Mouse (Mus musculus) embryonic facial prominence, embryonic 11.5 days (tissue): ENCODE data around the gene Hectd4. TPM values are rescaled to one million over a fixed set of nuclear protein-coding genes. Genes with fewer than 3 reads are reported as not detected.

ENCODE experiments used
- ATAC-seq: fragments of 200-750 bp; cut with Nextera tagmentation; replicated peaks from 2 replicates; pipeline ENCODE4 v1.8.0; 2017; ENCODE audit warnings: low read depth; ENCODE audit not compliant: insufficient number of reproducible peaks, low FRiP score, low TSS enrichment
- DNase-seq: peaks from one replicate; pipeline ENCODE4 v3.0.0-alpha.2; 2015; ENCODE audit warnings: low spot score
- H3K27ac ChIP-seq: fragments of 300-500 bp; sonication (generic); replicated peaks from 2 replicates; pipeline ENCODE4 v1.5.1; 2014; ENCODE audit warnings: mild to moderate bottlenecking, low read depth, low read length, control low read depth
- H3K27me3 ChIP-seq: fragments of 300-500 bp; sonication (generic); 2 replicates; pipeline ENCODE4 v1.6.1; 2014; ENCODE audit warnings: mild to moderate bottlenecking, low read length, moderate library complexity, mixed read lengths; ENCODE audit not compliant: control insufficient read depth, insufficient read depth
- H3K36me3 ChIP-seq: fragments of 300-500 bp; sonication (generic); replicated peaks from 2 replicates; pipeline ENCODE4 v1.6.1; 2014; ENCODE audit warnings: low read depth, mild to moderate bottlenecking, low read length, moderate library complexity, mixed read lengths; ENCODE audit not compliant: control insufficient read depth, insufficient read depth
- H3K4me1 ChIP-seq: fragments of 300-500 bp; sonication (generic); 2 replicates; pipeline ENCODE4 v1.6.1; 2014; ENCODE audit warnings: low read length, mixed read lengths; ENCODE audit not compliant: control insufficient read depth, insufficient read depth
- H3K4me2 ChIP-seq: fragments of 300-500 bp; sonication (generic); 2 replicates; pipeline ENCODE4 v1.6.1; 2014; ENCODE audit warnings: low read depth, mild to moderate bottlenecking, control low read depth, low read length, moderate library complexity
- H3K4me3 ChIP-seq: fragments of 300-500 bp; sonication (generic); 2 replicates; pipeline ENCODE4 v1.5.1; 2014; ENCODE audit warnings: low read depth, low read length, control low read depth
- H3K9ac ChIP-seq: fragments of 300-500 bp; sonication (generic); replicated peaks from 2 replicates; pipeline ENCODE4 v1.6.1; 2014; ENCODE audit warnings: mild to moderate bottlenecking, control low read depth, low read length
- H3K9me3 ChIP-seq: fragments of 300-500 bp; sonication (generic); replicated peaks from 2 replicates; pipeline ENCODE4 v1.6.1; 2016; ENCODE audit warnings: mild to moderate bottlenecking, low read length, inconsistent platforms, mixed read lengths; ENCODE audit not compliant: control insufficient read depth
- WGBS: fragments of 180-500 bp; shearing (Covaris S2); extraction: QIAGEN DNeasy Blood & Tissue Kit; methylation state at CpG from one replicate; pipeline ENCODE4 v1.1.7; 2014; 5-methylcytosine and 5-hydroxymethylcytosine counted together
- polyA plus RNA-seq: library from polyadenylated mRNA; unstranded; fragments of >200 nt; fragmentation: Nextera tagmentation; extraction: Ambion mirVana; gene quantifications from 2 replicates; pipeline ENCODE4 v1.2.1, GENCODE M21; 2014

Gene Hectd4
- polyA plus RNA-seq, 1 experiment from 2014 or later: 5.7 TPM

DNA sequence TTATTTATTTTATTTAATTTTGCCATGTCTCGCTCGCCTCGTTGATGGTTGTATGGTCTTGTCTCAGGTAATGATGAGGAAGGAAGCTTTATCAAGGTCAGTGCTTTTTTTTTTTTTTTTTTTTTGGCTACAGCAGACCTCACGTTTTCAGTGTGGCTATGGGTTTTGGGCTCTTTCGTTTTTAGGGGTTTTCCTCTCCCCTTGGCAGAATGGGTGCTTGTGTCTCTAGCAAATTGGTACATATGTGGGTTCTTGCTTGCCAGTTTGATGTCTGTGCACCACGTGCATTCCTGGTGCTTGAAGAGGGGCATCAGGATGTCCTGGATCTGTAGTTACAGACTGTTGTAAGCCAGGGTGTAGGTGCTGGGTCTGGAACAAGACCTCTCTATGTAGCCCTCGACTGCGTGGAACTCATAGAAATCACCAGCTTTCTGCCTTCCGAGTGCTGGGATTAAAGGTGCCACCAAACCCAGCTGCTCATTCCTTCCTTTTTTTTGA is 179.0 kb downstream of the Hectd4 start:
- H3K4me3 ChIP-seq: peak overlapping the region; percentile 89
- no peaks in the 10 kb centered on the region for H3K27me3 ChIP-seq
- no peak overlapping the region for H3K27ac ChIP-seq
- no peaks in the 10 kb centered on the region for H3K9me3 ChIP-seq
- peak overlapping the region; percentile 76 for H3K9ac ChIP-seq
- WGBS: 58% methylated on average over 9 of the region's 9 CpGs
- H3K4me1 ChIP-seq: no peaks in the 10 kb centered on the region; the same call in 1 of the 2 replicates
- ATAC-seq (no peak), DNase-seq (no peak)
- peak overlapping the region; percentile 89 for H3K4me2 ChIP-seq
- H3K36me3 ChIP-seq: no peaks in the 10 kb centered on the region

DNA sequence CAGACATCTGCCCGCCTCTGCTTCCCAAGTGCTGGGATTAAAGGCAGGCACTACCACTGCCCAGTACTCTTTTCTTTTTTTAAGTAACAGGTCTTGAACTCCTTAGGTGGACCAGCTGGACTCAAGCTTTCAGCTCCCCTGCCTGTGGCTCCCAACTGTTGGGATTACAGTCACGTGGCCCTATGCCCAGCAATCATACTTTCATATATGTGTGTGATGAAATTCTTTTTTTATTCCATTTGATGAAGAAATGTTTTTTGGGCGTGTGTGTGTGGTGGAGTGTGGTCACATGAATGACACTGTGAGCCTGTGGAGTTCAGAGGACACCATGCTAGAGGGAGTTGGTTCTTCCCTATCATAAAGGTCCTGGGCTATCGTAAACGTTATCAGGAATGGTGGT is 179.5 kb downstream of the Hectd4 start:
- no peak overlapping the region for H3K27ac ChIP-seq
- no peaks in the 10 kb centered on the region for H3K36me3 ChIP-seq
- no peak overlapping the region for H3K4me2 ChIP-seq
- H3K27me3 ChIP-seq: no peaks in the 10 kb centered on the region
- H3K9me3 ChIP-seq: no peaks in the 10 kb centered on the region
- H3K9ac ChIP-seq: no peak overlapping the region
- DNase-seq: no peak
- 88% methylated on average over 5 of the region's 5 CpGs for WGBS
- no peak overlapping the region for H3K4me3 ChIP-seq
- H3K4me1 ChIP-seq: no peaks in the 10 kb centered on the region; the same call in 1 of the 2 replicates
- no peak for ATAC-seq

DNA sequence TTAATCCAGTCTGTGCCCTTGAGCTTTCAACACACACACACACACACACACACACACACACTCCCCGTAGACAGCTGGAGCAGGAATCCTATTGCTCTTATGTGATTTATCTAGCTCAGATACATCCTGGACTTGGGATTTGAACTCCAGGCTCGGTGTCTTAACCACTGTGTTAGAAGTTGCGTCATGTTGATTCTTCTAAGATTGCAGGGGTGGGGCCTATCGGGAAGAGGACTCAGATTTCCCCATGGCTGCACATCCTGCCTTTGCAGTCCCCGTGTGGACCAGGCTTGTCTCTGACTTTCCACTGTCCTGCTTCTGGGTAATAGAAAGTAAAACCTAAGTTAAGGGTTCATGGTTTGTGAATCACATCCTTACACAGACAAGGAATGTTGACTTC is 180.0 kb downstream of the Hectd4 start:
- no peaks in the 10 kb centered on the region for H3K27me3 ChIP-seq
- H3K36me3 ChIP-seq: no peaks in the 10 kb centered on the region
- H3K9me3 ChIP-seq: no peaks in the 10 kb centered on the region
- H3K4me1 ChIP-seq: no peaks in the 10 kb centered on the region; the same call in 1 of the 2 replicates
- ATAC-seq: no peak
- H3K4me3 ChIP-seq: no peak overlapping the region
- H3K9ac ChIP-seq: no peak overlapping the region
- no peak for DNase-seq
- no peak overlapping the region for H3K4me2 ChIP-seq
- no peak overlapping the region for H3K27ac ChIP-seq
- WGBS: 66% methylated on average over 5 of the region's 5 CpGs

DNA sequence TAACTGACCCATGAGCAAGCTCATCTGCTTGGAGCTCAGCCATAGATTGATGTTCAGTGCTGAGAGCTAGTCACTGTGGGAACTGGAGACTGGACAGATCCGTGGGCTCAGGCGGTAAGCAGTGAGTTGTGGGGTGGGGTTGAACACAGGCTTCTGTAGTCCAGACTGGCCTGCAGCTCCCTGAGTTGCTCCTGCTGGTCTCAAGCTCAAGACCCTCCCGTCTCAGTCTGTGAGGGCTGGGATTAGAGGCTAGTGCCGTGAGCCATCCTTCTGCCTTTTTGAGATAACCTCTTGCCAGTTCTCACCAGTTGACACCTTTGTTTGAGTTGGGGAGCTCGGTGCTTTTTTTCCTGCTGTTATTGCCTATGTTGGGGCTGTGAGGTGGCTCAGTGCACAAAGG is 180.8 kb downstream of the Hectd4 start:
- Histone ChIP-seq H3K27ac (no peak overlapping the region), H3K9ac (no peak overlapping the region), H3K4me1 (no peaks in the 10 kb centered on the region; the same call in 1 of the 2 replicates), H3K4me3 (no peak overlapping the region), H3K27me3 (no peaks in the 10 kb centered on the region), H3K9me3 (no peaks in the 10 kb centered on the region), H3K4me2 (no peak overlapping the region), H3K36me3 (no peaks in the 10 kb centered on the region)
- no peak for DNase-seq
- ATAC-seq: no peak
- WGBS: 90% methylated on average over 5 of the region's 5 CpGs

DNA sequence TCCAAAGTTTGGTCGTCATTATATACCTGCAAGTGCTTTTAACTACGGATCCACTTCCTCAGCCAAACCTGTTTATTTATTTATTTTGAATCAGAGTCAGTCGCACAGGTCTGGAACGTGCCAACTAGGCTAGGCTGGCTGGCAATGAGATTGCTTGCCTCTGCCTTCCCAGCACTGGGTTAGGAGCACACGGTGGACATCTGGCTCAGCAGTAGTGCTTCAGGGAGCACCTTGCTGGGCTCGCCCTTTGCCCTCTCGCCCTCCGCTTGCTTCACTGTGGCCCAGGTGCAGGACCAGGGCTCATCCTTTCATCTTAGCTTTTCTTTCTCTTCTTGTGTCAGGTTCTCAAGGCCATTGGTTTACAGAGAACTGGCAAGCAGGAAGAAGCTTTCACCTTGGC is 187.8 kb downstream of the Hectd4 start:
- DNase-seq: no peak
- Histone ChIP-seq H3K36me3 (no peaks in the 10 kb centered on the region; the same call in 1 of the 2 replicates), H3K4me1 (no peaks in the 10 kb centered on the region), H3K4me2 (no peak overlapping the region), H3K4me3 (no peak overlapping the region), H3K9me3 (no peaks in the 10 kb centered on the region), H3K27ac (no peak overlapping the region), H3K27me3 (no peaks in the 10 kb centered on the region), H3K9ac (no peak overlapping the region)
- ATAC-seq: no peak
- WGBS: 86% methylated on average over 8 of the region's 8 CpGs

DNA sequence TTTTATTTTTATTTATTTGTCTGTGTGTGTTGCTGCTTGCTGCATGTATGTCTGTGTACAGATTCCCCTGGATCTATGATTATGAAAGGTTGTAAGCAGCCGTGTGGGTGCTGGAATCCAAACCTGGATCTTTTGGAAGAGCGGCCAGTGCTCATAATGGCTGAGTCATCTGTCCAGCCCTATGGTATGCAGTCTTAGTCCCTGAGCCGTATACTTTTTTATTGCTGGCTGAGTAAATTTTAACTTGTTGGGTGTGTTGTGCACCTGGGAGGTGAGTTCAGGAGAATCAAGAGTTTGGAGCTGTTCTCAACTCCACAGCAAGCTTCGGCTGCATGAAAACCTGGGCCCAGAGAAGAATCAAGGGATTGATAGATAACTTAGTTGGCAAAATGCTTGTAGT is 191.0 kb downstream of the Hectd4 start:
- ATAC-seq: no peak
- 96% methylated on average over 4 of the region's 4 CpGs for WGBS
- peaks cover 8% of the 10 kb centered on the region for H3K36me3 ChIP-seq

More for the DNA sequence above, 191.0 kb downstream of the Hectd4 start:
- Histone ChIP-seq H3K4me3 (no peak overlapping the region), H3K4me2 (no peak overlapping the region), H3K4me1 (no peaks in the 10 kb centered on the region), H3K27ac (no peak overlapping the region), H3K9me3 (no peaks in the 10 kb centered on the region), H3K27me3 (no peaks in the 10 kb centered on the region), H3K9ac (no peak overlapping the region)
- DNase-seq: no peak

Other genes starting within 250 kb of the Hectd4 start
- 0.20 and 0.21 TPM in 2 replicates for gene Rph3a, start 210.1 kb upstream of the Hectd4 start, polyA plus RNA-seq
- gene Ptpn11, start 28.8 kb upstream of the Hectd4 start, polyA plus RNA-seq: 25.1 and 26.6 TPM in 2 replicates
- 776 and 796 TPM in 2 replicates for gene Rpl6, start 15.7 kb upstream of the Hectd4 start, polyA plus RNA-seq
- 62.1 and 69.5 TPM in 2 replicates for gene Trafd1, start 165.4 kb downstream of the Hectd4 start, polyA plus RNA-seq
- 47.8 and 51.8 TPM in 2 replicates for gene Naa25, start 177.7 kb downstream of the Hectd4 start, polyA plus RNA-seq
- gene Tmem116, start 231.7 kb downstream of the Hectd4 start, polyA plus RNA-seq: 0.45 and 0.96 TPM in 2 replicates
- 102 and 110 TPM in 2 replicates for gene Erp29, start 232.3 kb downstream of the Hectd4 start, polyA plus RNA-seq